Mouse (Mus musculus) bone marrow, adult 2 months (tissue): Measurements from ENCODE around the gene Tmem160.
A peak's percentile ranks its signal among the peaks of the same experiment; 100 is the strongest.

Source experiments
- CTCF ChIP-seq: fragments of 200-500 bp; IDR thresholded peaks from 2 replicates; pipeline ENCODE4 v1.5.1; 2011; ENCODE audit warnings: low read length, control low read depth; ENCODE audit not compliant: control insufficient read depth, insufficient read depth
- POLR2A ChIP-seq: fragments of 200-500 bp; IDR thresholded peaks from 2 replicates; pipeline ENCODE4 v1.6.1; 2011; ENCODE audit warnings: low read depth, mild to moderate bottlenecking, control low read depth, low read length, borderline replicate concordance; ENCODE audit not compliant: control insufficient read depth

DNA sequence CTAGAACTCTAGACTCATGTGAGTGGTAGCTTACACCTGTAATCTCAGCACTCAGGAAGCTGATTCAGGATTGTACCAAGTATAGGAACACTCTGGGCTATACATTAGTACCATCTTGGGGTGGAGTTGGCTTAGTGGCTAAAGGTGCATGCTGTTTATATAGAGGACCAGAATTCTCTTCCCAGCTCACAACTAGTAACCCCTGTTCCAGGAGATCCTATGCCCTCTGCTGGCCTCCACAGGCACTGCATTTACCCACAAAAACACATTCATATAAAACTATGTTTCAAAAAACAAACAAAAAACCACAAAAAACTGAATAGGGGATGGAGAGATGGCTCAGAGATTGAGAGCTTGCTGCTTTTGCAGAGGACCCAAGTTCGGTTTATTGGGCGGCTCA is 40.8 kb downstream of the Tmem160 start:
- TF ChIP-seq POLR2A, result no peak
- TF ChIP-seq CTCF, result peak; percentile 43; the same call in 1 of the 2 replicates
